Mouse (Mus musculus): ENCODE measurements around the gene Twf2.

Gene Twf2

GRCm38 (mm10) chr9:106179454-106179853 is 23.5 kb upstream of the Twf2 start:
- no peak for DNase-seq

- DNase-seq: no peak
Observed at GRCm38 (mm10) chr9:106179964-106180363, 22.9 kb upstream of the Twf2 start.

GRCm38 (mm10) chr9:106182146-106182545 is 20.8 kb upstream of the Twf2 start:
- no peak for DNase-seq

- no peak for DNase-seq
Observed at GRCm38 (mm10) chr9:106183996-106184395, 18.9 kb upstream of the Twf2 start.

GRCm38 (mm10) chr9:106191355-106191754 is 11.6 kb upstream of the Twf2 start:
- no peak for DNase-seq

GRCm38 (mm10) chr9:106192024-106192423 is 10.9 kb upstream of the Twf2 start:
- DNase-seq: no peak

GRCm38 (mm10) chr9:106192998-106193397 is 9.9 kb upstream of the Twf2 start:
- DNase-seq: no peak

- DNase-seq: peak; percentile 74
Observed at GRCm38 (mm10) chr9:106193930-106194807, 8.7 kb upstream of the Twf2 start.

GRCm38 (mm10) chr9:106195693-106196092 is 7.2 kb upstream of the Twf2 start:
- peak; percentile 90 for DNase-seq

- DNase-seq: peak; percentile 30
Observed at GRCm38 (mm10) chr9:106197081-106197713, 5.7 kb upstream of the Twf2 start.

- DNase-seq: peak; percentile 39
Observed at GRCm38 (mm10) chr9:106197732-106198131, 5.2 kb upstream of the Twf2 start.

- peak; percentile 58 for DNase-seq
Observed at GRCm38 (mm10) chr9:106198962-106199458, 3.9 kb upstream of the Twf2 start.

GRCm38 (mm10) chr9:106199535-106200272 is 3.2 kb upstream of the Twf2 start, which contains the start of gene Ppm1m:
Gene Ppm1m, minus strand, starts transcription at chr9:106199746.
- peak; percentile 43 for DNase-seq

GRCm38 (mm10) chr9:106201895-106202294 is 1.0 kb upstream of the Twf2 start:
- no peak for DNase-seq

- peak; percentile 87 for DNase-seq
Observed at GRCm38 (mm10) chr9:106203990-106204851, 1.3 kb downstream of the Twf2 start.

GRCm38 (mm10) chr9:106205713-106206290 is 2.9 kb downstream of the Twf2 start:
- DNase-seq: peak; percentile 48

- no peak for DNase-seq
Observed at GRCm38 (mm10) chr9:106206515-106206914, 3.6 kb downstream of the Twf2 start.

- no peak for DNase-seq
Observed at GRCm38 (mm10) chr9:106208181-106208580, 5.3 kb downstream of the Twf2 start.

- DNase-seq: no peak
Observed at GRCm38 (mm10) chr9:106209954-106210353, 7.0 kb downstream of the Twf2 start.

GRCm38 (mm10) chr9:106210853-106211609 is 8.1 kb downstream of the Twf2 start:
- no peak for DNase-seq

Measured in cerebellum, adult 9-10 months (tissue).